Mouse (Mus musculus) CH12.LX (cell line): ENCODE results near the gene Spns3. TPM values are rescaled to one million over a fixed set of nuclear protein-coding genes. Genes with fewer than 3 reads are reported as not detected.

Experiments
- DNase-seq: peaks from one replicate; pipeline ENCODE4 v3.0.0-alpha.2; 2013; ENCODE audit errors: extremely low read depth
- H3K27ac ChIP-seq: 2 replicates; pipeline ENCODE4 v1.5.1; 2012; ENCODE audit warnings: low read depth, mild to moderate bottlenecking, control low read depth, moderate library complexity; ENCODE audit not compliant: insufficient read depth
- H3K27me3 ChIP-seq: replicated peaks from 2 replicates; pipeline ENCODE3; 2012; ENCODE audit warnings: inconsistent platforms
- H3K36me3 ChIP-seq, 2 experiments: replicated peaks in 1 of 2; 2 replicates each; pipeline versions ENCODE3 to v1.6.1; 2012; ENCODE audit warnings: inconsistent platforms in 1 of 2, low read length in 1 of 2, mild to moderate bottlenecking in 1 of 2, mixed read lengths in 1 of 2, moderate library complexity in 1 of 2; ENCODE audit not compliant: control insufficient read depth in 1 of 2, insufficient read depth in 1 of 2
- H3K4me1 ChIP-seq, 2 experiments: 2 replicates each; pipeline ENCODE4 v1.6.1; 2012; ENCODE audit warnings: inconsistent platforms in 1 of 2, moderate library complexity in 1 of 2; ENCODE audit not compliant: insufficient read depth in 2 of 2, control insufficient read depth in 1 of 2
- H3K4me2 ChIP-seq: 2 replicates; pipeline ENCODE4 v1.6.1; 2012; ENCODE audit warnings: low read depth, mild to moderate bottlenecking, control low read depth; ENCODE audit not compliant: poor library complexity, insufficient read depth, severe bottlenecking
- H3K4me3 ChIP-seq, 3 experiments: fragments of 150-350 bp in 1 of 3; sonication (generic) in 1 of 3; replicated peaks in 1 of 3; 2 replicates each; pipeline versions ENCODE3 to v1.5.1; 2011 to 2012; ENCODE audit warnings: low read depth in 2 of 3, low read length in 2 of 3, mild to moderate bottlenecking in 2 of 3, moderate library complexity in 2 of 3, control low read depth in 1 of 3, improper control_type of control experiment in 1 of 3, inconsistent platforms in 1 of 3, mixed read lengths in 1 of 3; ENCODE audit not compliant: poor library complexity in 1 of 3
- H3K79me2 ChIP-seq: replicated peaks from 2 replicates; pipeline ENCODE4 v1.6.1; 2012; ENCODE audit warnings: mild to moderate bottlenecking, moderate library complexity; ENCODE audit not compliant: control insufficient read depth, poor library complexity, insufficient read depth, severe bottlenecking; ENCODE audit errors: extremely low read depth
- H3K9ac ChIP-seq: 2 replicates; pipeline ENCODE4 v1.6.1; 2012; ENCODE audit warnings: low read depth, mild to moderate bottlenecking, control low read depth, moderate library complexity; ENCODE audit not compliant: insufficient read depth
- H3K9me3 ChIP-seq: replicated peaks from 2 replicates; pipeline ENCODE3; 2012; ENCODE audit warnings: low read length, inconsistent platforms, mixed read lengths
- BHLHE40 ChIP-seq: IDR thresholded peaks from 2 replicates; pipeline ENCODE4 v1.6.1; 2011; ENCODE audit warnings: mild to moderate bottlenecking, low read depth, low read length, improper control_type of control experiment
- CHD1 ChIP-seq: IDR thresholded peaks from 2 replicates; pipeline ENCODE4 v1.6.1; 2012; ENCODE audit warnings: low read depth, low read length, improper control_type of control experiment, inconsistent platforms
- CHD2 ChIP-seq: IDR thresholded peaks from 2 replicates; pipeline ENCODE4 v1.6.1; 2011; ENCODE audit warnings: low read length, improper control_type of control experiment
- CTCF ChIP-seq, 2 experiments: IDR thresholded peaks in 1 of 2; conservative IDR thresholded peaks in 1 of 2; 2 replicates each; pipeline ENCODE4 v1.5.1; 2011 to 2012; ENCODE audit warnings: low read depth in 2 of 2, low read length in 2 of 2, improper control_type of control experiment in 1 of 2, inconsistent platforms in 1 of 2, mild to moderate bottlenecking in 1 of 2, moderate library complexity in 1 of 2
- E2F4 ChIP-seq: IDR thresholded peaks from 2 replicates; pipeline ENCODE4 v1.6.1; 2011; ENCODE audit warnings: low read depth, low read length, improper control_type of control experiment; ENCODE audit not compliant: insufficient replicate concordance
- ELF1 ChIP-seq: IDR thresholded peaks from 2 replicates; pipeline ENCODE4 v1.6.1; 2014; ENCODE audit warnings: low read depth, mild to moderate bottlenecking, inconsistent platforms, low read length, improper control_type of control experiment
- EP300 ChIP-seq: IDR thresholded peaks from 2 replicates; pipeline ENCODE4 v1.6.1; 2011; ENCODE audit warnings: low read length, improper control_type of control experiment
- ETS1 ChIP-seq: conservative IDR thresholded peaks from 2 replicates; pipeline ENCODE4 v1.6.1; 2012; ENCODE audit warnings: low read depth, mild to moderate bottlenecking, inconsistent platforms, low read length, improper control_type of control experiment, moderate library complexity
- GABPA ChIP-seq: IDR thresholded peaks from 2 replicates; pipeline ENCODE4 v1.6.1; 2012; ENCODE audit warnings: low read depth, low read length, improper control_type of control experiment, inconsistent platforms; ENCODE audit not compliant: insufficient replicate concordance
- HCFC1 ChIP-seq: IDR thresholded peaks from 2 replicates; pipeline ENCODE4 v1.6.1; 2012; ENCODE audit warnings: low read depth, mild to moderate bottlenecking, inconsistent platforms, low read length, improper control_type of control experiment
- IRF4 ChIP-seq: IDR thresholded peaks from 2 replicates; pipeline ENCODE4 v1.6.1; 2014; ENCODE audit warnings: low read depth, mild to moderate bottlenecking, inconsistent platforms, low read length, improper control_type of control experiment
- JUN ChIP-seq: IDR thresholded peaks from 2 replicates; pipeline ENCODE4 v1.6.1; 2011; ENCODE audit warnings: low read depth, mild to moderate bottlenecking, low read length, improper control_type of control experiment, moderate library complexity; ENCODE audit not compliant: insufficient read depth
- JUND ChIP-seq: conservative IDR thresholded peaks from 2 replicates; pipeline ENCODE4 v1.6.1; 2011; ENCODE audit warnings: low read depth, low read length, improper control_type of control experiment
- KAT2A ChIP-seq: IDR thresholded peaks from 2 replicates; pipeline ENCODE4 v1.6.1; 2012; ENCODE audit warnings: low read length, improper control_type of control experiment, inconsistent platforms; ENCODE audit not compliant: insufficient replicate concordance
- MAFK ChIP-seq: IDR thresholded peaks from 2 replicates; pipeline ENCODE4 v1.6.1; 2011; ENCODE audit warnings: low read length, improper control_type of control experiment; ENCODE audit not compliant: insufficient replicate concordance
- MAX ChIP-seq: IDR thresholded peaks from 2 replicates; pipeline ENCODE4 v1.6.1; 2011; ENCODE audit warnings: low read length, improper control_type of control experiment
- MAZ ChIP-seq: IDR thresholded peaks from 2 replicates; pipeline ENCODE4 v1.6.1; 2012; ENCODE audit warnings: low read depth, mild to moderate bottlenecking, inconsistent platforms, low read length, improper control_type of control experiment, moderate library complexity
- MEF2A ChIP-seq: IDR thresholded peaks from 2 replicates; pipeline ENCODE4 v1.6.1; 2014; ENCODE audit warnings: low read depth, mild to moderate bottlenecking, inconsistent platforms, low read length, improper control_type of control experiment, borderline replicate concordance
- MXI1 ChIP-seq: IDR thresholded peaks from 2 replicates; pipeline ENCODE4 v1.6.1; 2011; ENCODE audit warnings: mild to moderate bottlenecking, low read depth, low read length, improper control_type of control experiment
- MYC ChIP-seq: IDR thresholded peaks from 2 replicates; pipeline ENCODE4 v1.6.1; 2011; ENCODE audit warnings: low read depth, mild to moderate bottlenecking, improper control_type of control experiment, low read length
- NELFE ChIP-seq: IDR thresholded peaks from 2 replicates; pipeline ENCODE4 v1.6.1; 2011; ENCODE audit warnings: low read depth, low read length, improper control_type of control experiment
- NRF1 ChIP-seq: IDR thresholded peaks from 2 replicates; pipeline ENCODE4 v1.6.1; 2014; ENCODE audit warnings: low read depth, mild to moderate bottlenecking, inconsistent platforms, low read length, improper control_type of control experiment, moderate library complexity
- PAX5 ChIP-seq: IDR thresholded peaks from 2 replicates; pipeline ENCODE4 v1.6.1; 2012; ENCODE audit warnings: low read length, inconsistent platforms, mixed read lengths
- POLR2A ChIP-seq: IDR thresholded peaks from 2 replicates; pipeline ENCODE4 v1.6.1; 2011; ENCODE audit warnings: low read depth, mild to moderate bottlenecking, improper control_type of control experiment, low read length
- POLR2AphosphoS2 ChIP-seq: IDR thresholded peaks from 2 replicates; pipeline ENCODE4 v1.6.1; 2011; ENCODE audit warnings: low read depth, low read length, improper control_type of control experiment
- RAD21 ChIP-seq: IDR thresholded peaks from 2 replicates; pipeline ENCODE4 v1.6.1; 2011; ENCODE audit warnings: low read depth, mild to moderate bottlenecking, low read length, improper control_type of control experiment, moderate library complexity
- RCOR1 ChIP-seq: conservative IDR thresholded peaks from 2 replicates; pipeline ENCODE4 v1.6.1; 2012; ENCODE audit warnings: low read depth, mild to moderate bottlenecking, inconsistent platforms, low read length, improper control_type of control experiment
- SIN3A ChIP-seq: IDR thresholded peaks from 2 replicates; pipeline ENCODE4 v1.6.1; 2012; ENCODE audit warnings: low read length, improper control_type of control experiment, inconsistent platforms
- SMC3 ChIP-seq: IDR thresholded peaks from 2 replicates; pipeline ENCODE4 v1.6.1; 2011; ENCODE audit warnings: low read depth, low read length, improper control_type of control experiment
- TBP ChIP-seq: conservative IDR thresholded peaks from 2 replicates; pipeline ENCODE4 v1.6.1; 2011; ENCODE audit warnings: low read depth, low read length, improper control_type of control experiment
- TCF12 ChIP-seq: IDR thresholded peaks from 2 replicates; pipeline ENCODE4 v1.6.1; 2014; ENCODE audit warnings: low read depth, mild to moderate bottlenecking, inconsistent platforms, low read length, improper control_type of control experiment
- UBTF ChIP-seq: IDR thresholded peaks from 2 replicates; pipeline ENCODE4 v1.6.1; 2012; ENCODE audit warnings: low read depth, mild to moderate bottlenecking, inconsistent platforms, low read length, improper control_type of control experiment, moderate library complexity
- USF1 ChIP-seq: IDR thresholded peaks from 2 replicates; pipeline ENCODE4 v1.6.1; 2014; ENCODE audit warnings: low read depth, mild to moderate bottlenecking, inconsistent platforms, low read length, improper control_type of control experiment
- USF2 ChIP-seq: conservative IDR thresholded peaks from 2 replicates; pipeline ENCODE4 v1.6.1; 2011; ENCODE audit warnings: low read depth, low read length, improper control_type of control experiment
- ZC3H11A ChIP-seq: IDR thresholded peaks from 2 replicates; pipeline ENCODE4 v1.6.1; 2012; ENCODE audit warnings: low read depth, mild to moderate bottlenecking, inconsistent platforms, low read length, improper control_type of control experiment
- ZKSCAN1 ChIP-seq: IDR thresholded peaks from 2 replicates; pipeline ENCODE4 v1.6.1; 2012; ENCODE audit warnings: low read depth, inconsistent platforms, low read length, improper control_type of control experiment, borderline replicate concordance
- ZMIZ1 ChIP-seq: IDR thresholded peaks from 2 replicates; pipeline ENCODE4 v1.6.1; 2012; ENCODE audit warnings: low read depth, mild to moderate bottlenecking, inconsistent platforms, low read length, improper control_type of control experiment
- ZNF384 ChIP-seq: IDR thresholded peaks from 2 replicates; pipeline ENCODE4 v1.6.1; 2012; ENCODE audit warnings: low read depth, low read length, improper control_type of control experiment, inconsistent platforms
- dilution Hi-C: fragments of 300-500 bp; cut with MboI; formaldehyde crosslinking; loops from 2 replicates; pipeline ENCODE4 v1.14.3; 2020; ENCODE audit warnings: low sequenced_read_pairs; ENCODE audit not compliant: extremely low pct_unique_long_range_greater_than_20kb, extremely low pct_ligation_motif_present
- in situ Hi-C: fragments of 300-500 bp; cut with MboI; formaldehyde crosslinking; loops from 3 replicates; pipeline ENCODE4 v1.14.3; 2019; ENCODE audit warnings: low sequenced_read_pairs, low pct_ligation_motif_present, low pct_unique_long_range_greater_than_20kb, mixed read lengths
- polyA plus RNA-seq: library from polyadenylated mRNA; unstranded; fragments of >175 nt; gene quantifications from 2 replicates; pipeline ENCODE4 v1.2.1, GENCODE M21; 2012; ENCODE audit warnings: low read depth; ENCODE audit not compliant: insufficient read length
- total RNA-seq, 2 experiments: library from RNA; depleted of rRNA; stranded (reverse); fragments of 300-350 nt in 1 of 2; fragments of >200 nt in 1 of 2; gene quantifications; 2 replicates each; pipeline ENCODE4 v1.2.3; 2012 to 2014

The Spns3 gene
- total and polyA plus RNA-seq, 3 experiments, result 0.21 to 1.8 (median 1.0) TPM

- dilution Hi-C loops (no loop called here), in situ Hi-C loops (loop anchor here (5.0 to 10.0 kb wide), 2 partner anchors 157 to 434 kb away; no protein-coding TSS in a partner anchor)
- Histone ChIP-seq H3K4me3 (peak overlapping the region; percentile 39 to 54 (median 43)), H3K4me1 (peaks cover 12 to 39% of the 10 kb centered on the region in 2 experiments), H3K9me3 (no peaks in the 10 kb centered on the region), H3K27me3 (no peaks in the 10 kb centered on the region), H3K9ac (peak overlapping the region; percentile 42), H3K27ac (no peak overlapping the region), H3K4me2 (peak overlapping the region; percentile 78), H3K36me3 (no peaks in the 10 kb centered on the region), H3K79me2 (no peaks in the 10 kb centered on the region)
- peak; percentile 96 for DNase-seq
- TF ChIP-seq ELF1, result peak; percentile 66
- TF ChIP-seq KAT2A, result no peak
- no peak for TF ChIP-seq EP300
- TF ChIP-seq BHLHE40, result 0 out of 2 replicates have a peak, but pooled peaks have one; percentile 36
- TF ChIP-seq RCOR1, result peak; percentile 58; the same call in 1 of the 2 replicates
- TF ChIP-seq RAD21, result no peak; the same call in none of the 2 replicates
- peak; percentile 42 for TF ChIP-seq NRF1
- TF ChIP-seq MAZ, result peak; percentile 74; the same call in 1 of the 2 replicates
- no peak for TF ChIP-seq TBP
- no peak for TF ChIP-seq CHD2
- no peak for TF ChIP-seq USF2
- peak; percentile 92; the same call in 1 of the 2 replicates for TF ChIP-seq SIN3A
- no peak for TF ChIP-seq ZMIZ1
- peak; percentile 73 for TF ChIP-seq MYC
- peak; percentile 56; the same call in 1 of the 2 replicates for TF ChIP-seq HCFC1
- TF ChIP-seq SMC3, result peak; percentile 98
- peak; percentile 53 to 98; a peak in 3 of 4 replicates for TF ChIP-seq CTCF (conservative IDR thresholded peaks at IDR 0.05 in 1 of 2, IDR thresholded peaks at IDR 0.05 in 1 of 2; ENCODE audit: low read depth in 2 of 2, low read length in 2 of 2)
- peak; percentile 78 for TF ChIP-seq MXI1
- no peak for TF ChIP-seq E2F4
- TF ChIP-seq POLR2AphosphoS2, result no peak
- no peak for TF ChIP-seq GABPA
- TF ChIP-seq USF1, result no peak
- no peak for TF ChIP-seq ZKSCAN1
- TF ChIP-seq ETS1, result peak; percentile 59; the same call in 1 of the 2 replicates
- peak; percentile 64 for TF ChIP-seq NELFE
- peak; percentile 76; the same call in 1 of the 2 replicates for TF ChIP-seq MEF2A
- TF ChIP-seq CHD1, result peak; percentile 70; the same call in 1 of the 2 replicates
- peak; percentile 64 for TF ChIP-seq JUND
- TF ChIP-seq MAX, result peak; percentile 63
- peak; percentile 64; the same call in 1 of the 2 replicates for TF ChIP-seq JUN
- peak; percentile 74; the same call in 1 of the 2 replicates for TF ChIP-seq IRF4
- TF ChIP-seq MAFK, result 0 out of 2 replicates have a peak, but pooled peaks have one; percentile 32
- TF ChIP-seq TCF12, result peak; percentile 52; the same call in 1 of the 2 replicates
- TF ChIP-seq ZC3H11A, result peak; percentile 94
- TF ChIP-seq UBTF, result no peak
- no peak for TF ChIP-seq PAX5
- peak; percentile 50; the same call in 1 of the 2 replicates for TF ChIP-seq POLR2A
- 0 out of 2 replicates have a peak, but pooled peaks have one; percentile 39 for TF ChIP-seq ZNF384
Observed at GRCm38 (mm10) chr11:72570319-72570979, 20.1 kb upstream of the Spns3 start.
